Mouse (Mus musculus) forebrain, embryonic 15.5 days (tissue): ENCODE results near the gene Nol3. TPM values are rescaled to one million over a fixed set of nuclear protein-coding genes. Genes with fewer than 3 reads are reported as not detected.
A peak's percentile ranks its signal among the peaks of the same experiment; 100 is the strongest.

Experiments
- ATAC-seq: fragments of 200-750 bp; cut with Nextera tagmentation; replicated peaks from 2 replicates; pipeline ENCODE4 v1.8.0; 2017; ENCODE audit warnings: mild to moderate bottlenecking, moderate TSS enrichment, moderate library complexity
- H3K27ac ChIP-seq: fragments of 300-500 bp; sonication (generic); replicated peaks from 2 replicates; pipeline ENCODE4 v1.5.1; 2015; ENCODE audit warnings: mild to moderate bottlenecking, inconsistent platforms
- H3K27me3 ChIP-seq: fragments of 300-500 bp; sonication (generic); 2 replicates; pipeline ENCODE4 v1.6.1; 2015; ENCODE audit warnings: inconsistent platforms
- H3K36me3 ChIP-seq: fragments of 300-500 bp; sonication (generic); 2 replicates; pipeline ENCODE4 v1.6.1; 2015; ENCODE audit warnings: mild to moderate bottlenecking, inconsistent platforms
- H3K4me1 ChIP-seq: fragments of 300-500 bp; sonication (generic); 2 replicates; pipeline ENCODE4 v1.6.1; 2015; ENCODE audit warnings: inconsistent platforms
- H3K4me2 ChIP-seq: fragments of 300-500 bp; sonication (generic); replicated peaks from 2 replicates; pipeline ENCODE4 v1.6.1; 2015; ENCODE audit warnings: mild to moderate bottlenecking, inconsistent platforms
- H3K4me3 ChIP-seq: fragments of 300-500 bp; sonication (generic); 2 replicates; pipeline ENCODE4 v1.5.1; 2015; ENCODE audit warnings: mild to moderate bottlenecking, inconsistent platforms
- H3K9ac ChIP-seq: fragments of 300-500 bp; sonication (generic); replicated peaks from 2 replicates; pipeline ENCODE4 v1.6.1; 2015; ENCODE audit warnings: mild to moderate bottlenecking, inconsistent platforms
- H3K9me3 ChIP-seq: fragments of 300-500 bp; sonication (generic); 2 replicates; pipeline ENCODE4 v1.6.1; 2016; ENCODE audit warnings: inconsistent platforms
- WGBS: fragments of 180-500 bp; shearing (Covaris S2); methylation state at CpG from one replicate; pipeline ENCODE4 v1.1.7; 2015; ENCODE audit warnings: mixed read lengths; 5-methylcytosine and 5-hydroxymethylcytosine counted together
- polyA plus RNA-seq: library from polyadenylated mRNA; unstranded; fragments of >200 nt; fragmentation: Nextera tagmentation; extraction: Ambion mirVana; gene quantifications from 2 replicates; pipeline ENCODE4 v1.2.1, GENCODE M21; 2015

The Nol3 gene
- polyA plus RNA-seq, 1 experiment from 2014 or later, result 2.0 TPM

- Histone ChIP-seq H3K4me2 (peak overlapping the region; percentile 83), H3K4me3 (peak overlapping the region; percentile 70; the same call in 1 of the 2 replicates), H3K27ac (no peak overlapping the region), H3K4me1 (peaks cover 34% of the 10 kb centered on the region), H3K36me3 (no peaks in the 10 kb centered on the region), H3K9me3 (peaks cover 4% of the 10 kb centered on the region; the same call in 1 of the 2 replicates), H3K27me3 (peaks cover 90% of the 10 kb centered on the region), H3K9ac (no peak overlapping the region)
- 14% methylated on average over 10 of the region's 10 CpGs for WGBS
- ATAC-seq, result no peak
Measured at GRCm38 (mm10) chr8:105265128-105265527, 10.8 kb upstream of the Nol3 start.

- Histone ChIP-seq H3K27me3 (peaks cover 90% of the 10 kb centered on the region), H3K27ac (no peak overlapping the region), H3K4me3 (no peak overlapping the region), H3K4me2 (no peak overlapping the region), H3K9me3 (peaks cover 4% of the 10 kb centered on the region; the same call in 1 of the 2 replicates), H3K9ac (no peak overlapping the region), H3K4me1 (peaks cover 43% of the 10 kb centered on the region), H3K36me3 (no peaks in the 10 kb centered on the region)
- 9% methylated on average over 13 of the region's 13 CpGs for WGBS
- no peak for ATAC-seq
Measured at GRCm38 (mm10) chr8:105266775-105267174, 9.2 kb upstream of the Nol3 start.

- Histone ChIP-seq H3K4me1 (peaks cover 43% of the 10 kb centered on the region), H3K9me3 (peaks cover 4% of the 10 kb centered on the region; the same call in 1 of the 2 replicates), H3K27me3 (peaks cover 95% of the 10 kb centered on the region), H3K36me3 (no peaks in the 10 kb centered on the region), H3K4me3 (peak overlapping the region; percentile 53), H3K27ac (peak overlapping the region; percentile 11; the same call in 1 of the 2 replicates), H3K9ac (peak overlapping the region; percentile 45), H3K4me2 (peak overlapping the region; percentile 82)
- under 1% methylated on average over 65 of the region's 65 CpGs for WGBS
- peak; percentile 88 for ATAC-seq
Measured at GRCm38 (mm10) chr8:105268342-105269074, 7.4 kb upstream of the Nol3 start.

- H3K4me3 ChIP-seq, result peak overlapping the region; percentile 53
Measured at GRCm38 (mm10) chr8:105269075-105269458, 6.9 kb upstream of the Nol3 start.

GRCm38 (mm10) chr8:105269461-105269947 is 6.4 kb upstream of the Nol3 start, which contains the start of gene Hsf4:
Hsf4 (plus strand) TSS chr8:105269801.
- whole genome bisulfite sequencing, result under 1% methylated on average over 42 of the region's 42 CpGs
- H3K27ac ChIP-seq, result peak within 1 kb of the TSS; percentile 11; the same call in 1 of the 2 replicates
- H3K9me3 ChIP-seq, result peaks cover 4% of the 10 kb centered on the region; the same call in 1 of the 2 replicates
- H3K36me3 ChIP-seq, result no peaks in the 10 kb centered on the region
- H3K4me2 ChIP-seq, result peak within 1 kb of the TSS; percentile 82
- peak within 1 kb of the TSS; percentile 45 for H3K9ac ChIP-seq
- peaks cover 94% of the 10 kb centered on the region for H3K27me3 ChIP-seq
- peak within 1 kb of the TSS; percentile 53 for H3K4me3 ChIP-seq
- H3K4me1 ChIP-seq, result peaks cover 36% of the 10 kb centered on the region
- ATAC-seq, result no peak

More at GRCm38 (mm10) chr8:105269075-105269458, 6.9 kb upstream of the Nol3 start:
- ATAC-seq, result peak; percentile 32
- Histone ChIP-seq H3K4me2 (peak overlapping the region; percentile 82), H3K9ac (peak overlapping the region; percentile 45), H3K36me3 (no peaks in the 10 kb centered on the region), H3K27ac (no peak overlapping the region), H3K27me3 (peaks cover 94% of the 10 kb centered on the region), H3K9me3 (peaks cover 4% of the 10 kb centered on the region; the same call in 1 of the 2 replicates), H3K4me1 (peaks cover 39% of the 10 kb centered on the region)
- WGBS, result under 1% methylated on average over 10 of the region's 10 CpGs

GRCm38 (mm10) chr8:105270101-105270915 is 5.6 kb upstream of the Nol3 start:
- 2% methylated on average over 39 of the region's 39 CpGs for WGBS
- Histone ChIP-seq H3K9me3 (peaks cover 4% of the 10 kb centered on the region; the same call in 1 of the 2 replicates), H3K4me1 (peaks cover 33% of the 10 kb centered on the region), H3K27ac (no peak overlapping the region), H3K27me3 (peaks cover 94% of the 10 kb centered on the region), H3K36me3 (no peaks in the 10 kb centered on the region), H3K9ac (no peak overlapping the region; the same call in 1 of the 2 replicates), H3K4me2 (peak overlapping the region; percentile 82), H3K4me3 (peak overlapping the region; percentile 53)
- no peak for ATAC-seq

- WGBS, result 2% methylated on average over 11 of the region's 11 CpGs
- Histone ChIP-seq H3K4me1 (peaks cover 38% of the 10 kb centered on the region), H3K4me3 (peak overlapping the region; percentile 53), H3K27me3 (peaks cover 94% of the 10 kb centered on the region), H3K27ac (no peak overlapping the region), H3K36me3 (no peaks in the 10 kb centered on the region), H3K9ac (no peak overlapping the region), H3K9me3 (peaks cover 4% of the 10 kb centered on the region; the same call in 1 of the 2 replicates), H3K4me2 (peak overlapping the region; percentile 19)
- no peak for ATAC-seq
Measured at GRCm38 (mm10) chr8:105270916-105271186, 5.1 kb upstream of the Nol3 start.

GRCm38 (mm10) chr8:105275387-105275786 is 553 bp upstream of the Nol3 start:
- Histone ChIP-seq H3K9ac (no peak overlapping the region), H3K27me3 (peaks cover 78% of the 10 kb centered on the region), H3K27ac (no peak overlapping the region), H3K4me1 (peaks cover 30% of the 10 kb centered on the region), H3K4me2 (peak overlapping the region; percentile 67; the same call in 1 of the 2 replicates), H3K9me3 (no peaks in the 10 kb centered on the region), H3K4me3 (no peak overlapping the region), H3K36me3 (0 out of 2 replicates have a peak, but pooled peaks cover 4% of the 10 kb centered on the region)
- 7% methylated on average over 11 of the region's 11 CpGs for WGBS
- ATAC-seq, result no peak

- Histone ChIP-seq H3K36me3 (peaks cover 11% of the 10 kb centered on the region), H3K9me3 (no peaks in the 10 kb centered on the region), H3K27me3 (peaks cover 67% of the 10 kb centered on the region), H3K4me3 (peak overlapping the region; percentile 42), H3K9ac (peak overlapping the region; percentile 46), H3K4me1 (peaks cover 24% of the 10 kb centered on the region), H3K4me2 (peak overlapping the region; percentile 67), H3K27ac (no peak overlapping the region)
- WGBS, result 1% methylated on average over 30 of the region's 30 CpGs
- peak; percentile 53 for ATAC-seq
Measured at GRCm38 (mm10) chr8:105276292-105277120, 566 bp downstream of the Nol3 start.

- Histone ChIP-seq H3K9me3 (no peaks in the 10 kb centered on the region), H3K9ac (peak overlapping the region; percentile 26; the same call in 1 of the 2 replicates), H3K4me1 (peaks cover 24% of the 10 kb centered on the region), H3K27ac (no peak overlapping the region), H3K4me2 (peak overlapping the region; percentile 49), H3K27me3 (peaks cover 46% of the 10 kb centered on the region), H3K4me3 (peak overlapping the region; percentile 27), H3K36me3 (peaks cover 28% of the 10 kb centered on the region)
- peak; percentile 69 for ATAC-seq
- WGBS, result under 1% methylated on average over 28 of the region's 28 CpGs
Measured at GRCm38 (mm10) chr8:105278911-105279334, 3.0 kb downstream of the Nol3 start.

GRCm38 (mm10) chr8:105280567-105280966 is 4.6 kb downstream of the Nol3 start:
- ATAC-seq, result no peak
- peaks cover 31% of the 10 kb centered on the region for H3K27me3 ChIP-seq
- no peak overlapping the region for H3K27ac ChIP-seq
- no peak overlapping the region for H3K9ac ChIP-seq
- 68% methylated on average over 3 of the region's 3 CpGs for WGBS
- H3K4me3 ChIP-seq, result no peak overlapping the region
- no peak overlapping the region for H3K4me2 ChIP-seq
- peaks cover 26% of the 10 kb centered on the region for H3K4me1 ChIP-seq
- no peaks in the 10 kb centered on the region for H3K9me3 ChIP-seq
- peaks cover 38% of the 10 kb centered on the region for H3K36me3 ChIP-seq
